ENCODE assay signal across 23 mouse cellular contexts in genomic region chr1:88320821-88321395, GRCm38 (mm10). TPM values are rescaled to one million over a fixed set of nuclear protein-coding genes. Genes with fewer than 3 reads are reported as not detected.
A peak's percentile ranks its signal among the peaks of the same experiment; 100 is the strongest.
DNase-seq lines count a peak whose midpoint lies in the region; TF ChIP-seq lines count a peak whose summit lies in the region.
"Had no signal": no experiment of that assay in that cellular context is flagged by ENCODE, and none has a peak within 500 bp of the region (broad histone marks: within the 10 kb centered on the region; RNA-seq: fewer than 3 reads in every experiment).

No protein-coding gene starts in this region.

- WGBS in lung, adult 2 months, result 66% methylated on average over 7 of the region's 7 CpGs

- no peak for TF ChIP-seq CTCF in lung, adult 2 months (IDR thresholded peaks at IDR 0.05; ENCODE audit: insufficient read depth, low read length)

- H3K4me1 ChIP-seq in lung, adult 2 months (ENCODE audit: control insufficient read depth, insufficient read depth, low read length), result no peaks in the 10 kb centered on the region
- H3K4me1 ChIP-seq: embryonic facial prominence, embryonic 10.5 days; heart, embryonic 15.5 days; hindbrain, embryonic 15.5 days; kidney, embryonic 15.5 days had no signal

- no peak for TF ChIP-seq POLR2A in lung, adult 2 months (IDR thresholded peaks at IDR 0.05; ENCODE audit: borderline replicate concordance, extremely low read depth, low read depth, low read length)

- no peak overlapping the region for H3K4me3 ChIP-seq in lung, adult 2 months (replicated peaks; ENCODE audit: extremely low read depth, low read depth, low read length)
- H3K4me3 ChIP-seq: embryonic facial prominence, embryonic 10.5 days; heart, embryonic 15.5 days; hindbrain, embryonic 15.5 days; kidney, embryonic 15.5 days had no signal

- DNase-seq in adrenal gland, postnatal 36 days, result peak; percentile 42 to 55
- DNase-seq in adrenal gland, adult 18-20 months (ENCODE audit: low spot score in 2 of 2), result no peak
- peak; percentile 92 for DNase-seq in heart, adult 11 months
- DNase-seq in heart, postnatal 4 days, result no peak
- peak; percentile 54 for DNase-seq in lung, postnatal 36 days
- DNase-seq in lung, adult 2 months, result no peak
- no peak for DNase-seq in cerebellum, adult 9-11 months
- DNase-seq: cerebellum, adult 18-20 months; cerebellum, postnatal 10 days; gastrocnemius, postnatal 36 days; heart, adult 18-20 months; kidney, adult 2 months had no signal

RNA-seq across cellular contexts. Expression of gene Trpm8, which starts 43.4 kb away (rescaled TPM):
- not detected for total RNA-seq in adrenal gland, postnatal 36 days (2021)
- not detected for total RNA-seq in adrenal gland, adult 18-20 months (2021)
- total RNA-seq in heart, postnatal 4 days (2021), result not detected
- polyA plus RNA-seq in lung, adult 2 months (2012; rRNA removed), result not detected in 2 replicates
- total RNA-seq: G1E; gastrocnemius, adult 18-20 months; gastrocnemius, postnatal 36 days; heart, adult 18-20 months; heart, postnatal 25 days had no signal
- polyA plus RNA-seq: CD4-positive, CD25-positive, alpha-beta regulatory T cell, adult 4 months; embryonic facial prominence, embryonic 10.5 days; forebrain, embryonic 14.5 days; G1E; heart, embryonic 15.5 days; hindbrain, embryonic 11.5 days; intestine, embryonic 16.5 days; kidney, adult 2 months; kidney, embryonic 15.5 days had no signal

RNA-seq across cellular contexts. Expression of gene Hjurp, which starts 43.5 kb away (rescaled TPM):
- total RNA-seq in adrenal gland, postnatal 36 days (2021), result 10 to 100 TPM; 31.0 to 35.9 TPM
- 10 to 100 TPM; 21.7 to 27.4 TPM for total RNA-seq in adrenal gland, adult 18-20 months (2021)
- total RNA-seq in heart, postnatal 4 days (2021), result 100 to 1,000 TPM in 1 of 2 experiments, 10 to 100 TPM in 1; 97.1 to 100 TPM
- 29.4 and 32.1 TPM in 2 replicates for polyA plus RNA-seq in lung, adult 2 months (2012; rRNA removed)

Comparison
In these comparisons a context has a peak if more than half of its experiments do, and no peak if none do; other contexts are left out.
1. DNase-seq: peak in adrenal gland, postnatal 36 days (2 of 2), heart, adult 11 months (single experiment) and lung, postnatal 36 days (single experiment); none in adrenal gland, adult 18-20 months (0 of 2), heart, postnatal 4 days (single experiment), lung, adult 2 months (single experiment) and cerebellum, adult 9-11 months (single experiment).